Mouse (Mus musculus): ENCODE measurements at regions not wholly inside any gene's neighbourhood (a gene's known extent, or its start where the extent isn't known, plus 50 kb on each side); places are given as distances from the start of the nearest gene placed in this dataset.

DNA sequence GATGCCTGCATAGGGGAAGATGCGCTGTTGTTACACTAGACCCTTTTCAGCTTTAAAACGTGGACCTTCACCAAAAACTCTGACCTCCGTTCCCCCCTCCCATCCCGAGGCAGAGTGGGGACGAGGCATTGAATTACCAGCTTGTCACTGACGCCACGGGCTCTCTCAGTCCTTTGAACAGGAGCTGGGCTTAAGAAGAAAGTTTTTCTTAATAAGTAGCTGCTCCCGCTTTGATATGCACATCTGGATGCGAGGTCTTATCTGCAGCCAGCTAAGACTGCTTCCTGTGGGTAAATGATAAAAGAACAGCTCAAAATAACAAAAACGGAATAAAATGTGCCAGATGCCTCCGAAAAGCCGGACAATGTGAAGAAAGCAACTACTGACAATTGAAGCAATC, 70.9 kb upstream of the Sall4 start:
- Histone ChIP-seq H3K79me2 (ENCODE audit: control insufficient read depth, insufficient read depth, low read length) (no peaks in the 10 kb centered on the region), H3K9ac (ENCODE audit: low read depth, low read length) (no peak overlapping the region), H3K4me1 (ENCODE audit: control insufficient read depth, insufficient read depth, low read length) (no peaks in the 10 kb centered on the region), H3K36me3 (ENCODE audit: control insufficient read depth, insufficient read depth, low read length) (no peaks in the 10 kb centered on the region), H3K27ac (replicated peaks; ENCODE audit: insufficient read depth, low read depth, low read length) (no peak overlapping the region), H3K27me3 (ENCODE audit: control insufficient read depth, insufficient read depth, low read length) (peaks cover 10% of the 10 kb centered on the region; the same call in 1 of the 2 replicates), H3K4me3 (ENCODE audit: insufficient read depth, low read depth, low read length) (no peak overlapping the region)
- TF ChIP-seq CTCF (IDR thresholded peaks at IDR 0.05; ENCODE audit: low read depth, low read length): no peak
- no peak for TF ChIP-seq POLR2A (IDR thresholded peaks at IDR 0.05; ENCODE audit: extremely low read depth, insufficient read depth, low read length)
- WGBS: 48% methylated on average over 12 of the region's 12 CpGs
- DNase-seq (ENCODE audit: extremely low read depth, low read depth, low spot score): no peak

DNA sequence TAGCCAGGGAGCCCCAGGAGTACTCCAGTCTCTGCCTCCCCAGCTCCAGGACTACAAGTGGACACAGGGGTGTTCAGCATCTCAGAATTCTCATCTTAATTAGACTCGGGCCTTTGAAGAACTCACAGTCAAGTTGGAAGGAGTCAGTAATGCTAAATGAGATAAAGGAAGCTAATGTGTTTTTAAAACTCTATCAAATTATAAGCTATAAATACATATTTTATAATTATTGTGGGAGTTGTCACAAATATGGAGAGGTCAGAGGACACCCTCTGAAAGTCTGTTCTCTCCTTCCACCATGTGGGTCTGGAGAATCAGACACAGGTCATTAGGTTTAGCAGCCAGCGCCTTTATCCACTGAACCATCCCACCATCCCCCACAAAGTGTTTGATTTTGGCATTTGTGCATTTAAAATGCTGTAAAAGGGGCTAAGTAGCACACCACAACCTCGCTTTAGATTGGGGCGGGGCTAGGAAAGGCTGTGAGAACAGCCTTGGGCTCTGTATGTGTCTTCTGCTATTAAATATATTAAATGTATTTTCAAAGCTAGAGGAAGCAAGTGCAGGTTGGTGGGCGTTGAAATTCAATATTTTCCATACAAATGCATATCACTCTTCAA, 70.3 kb upstream of the Sall4 start:
- no peaks in the 10 kb centered on the region for H3K79me2 ChIP-seq (ENCODE audit: control insufficient read depth, insufficient read depth, low read length)

DNA sequence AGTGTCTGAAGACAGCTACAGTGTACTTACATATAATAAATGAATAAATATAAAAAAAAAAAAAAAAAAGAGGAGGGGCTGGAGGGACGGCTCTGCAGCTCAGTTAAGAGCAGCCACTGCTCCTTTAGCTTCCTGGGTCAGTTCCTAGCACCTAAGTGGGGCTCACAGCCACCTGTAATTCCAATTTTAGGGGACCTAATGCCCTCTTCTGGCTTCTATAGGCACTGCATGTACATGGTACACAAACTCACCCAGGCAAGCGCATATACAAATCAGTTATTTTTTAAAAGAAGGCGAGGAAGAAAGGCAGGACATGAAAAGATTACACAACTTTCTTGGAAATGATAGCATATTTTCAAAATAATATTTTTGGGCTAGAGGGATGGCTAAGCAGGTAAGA, 67.0 kb upstream of the Sall4 start:
- 95% methylated on average over 3 of the region's 3 CpGs for WGBS
- H3K36me3 ChIP-seq (ENCODE audit: control insufficient read depth, insufficient read depth, low read length): no peaks in the 10 kb centered on the region
- no peak overlapping the region for H3K27ac ChIP-seq (replicated peaks; ENCODE audit: insufficient read depth, low read depth, low read length)
- H3K79me2 ChIP-seq (ENCODE audit: control insufficient read depth, insufficient read depth, low read length): no peaks in the 10 kb centered on the region
- no peak overlapping the region for H3K4me3 ChIP-seq (ENCODE audit: insufficient read depth, low read depth, low read length)
- H3K27me3 ChIP-seq (ENCODE audit: control insufficient read depth, insufficient read depth, low read length): 0 out of 2 replicates have a peak, but pooled peaks cover 2% of the 10 kb centered on the region
- no peak overlapping the region for H3K9ac ChIP-seq (ENCODE audit: low read depth, low read length)
- H3K4me1 ChIP-seq (ENCODE audit: control insufficient read depth, insufficient read depth, low read length): no peaks in the 10 kb centered on the region
- no peak for TF ChIP-seq POLR2A (IDR thresholded peaks at IDR 0.05; ENCODE audit: extremely low read depth, insufficient read depth, low read length)
- no peak for DNase-seq (ENCODE audit: extremely low read depth, low read depth, low spot score)

More for the DNA sequence above, 70.3 kb upstream of the Sall4 start:
- no peak for DNase-seq (ENCODE audit: extremely low read depth, low read depth, low spot score)
- Histone ChIP-seq H3K4me3 (ENCODE audit: insufficient read depth, low read depth, low read length) (no peak overlapping the region), H3K27me3 (ENCODE audit: control insufficient read depth, insufficient read depth, low read length) (peaks cover 12% of the 10 kb centered on the region; the same call in 1 of the 2 replicates), H3K27ac (replicated peaks; ENCODE audit: insufficient read depth, low read depth, low read length) (no peak overlapping the region), H3K36me3 (ENCODE audit: control insufficient read depth, insufficient read depth, low read length) (no peaks in the 10 kb centered on the region), H3K4me1 (ENCODE audit: control insufficient read depth, insufficient read depth, low read length) (no peaks in the 10 kb centered on the region), H3K9ac (ENCODE audit: low read depth, low read length) (no peak overlapping the region)
- WGBS: 71% methylated on average over 5 of the region's 5 CpGs
- no peak for TF ChIP-seq CTCF (IDR thresholded peaks at IDR 0.05; ENCODE audit: low read depth, low read length)
- TF ChIP-seq POLR2A (IDR thresholded peaks at IDR 0.05; ENCODE audit: extremely low read depth, insufficient read depth, low read length): no peak

DNA sequence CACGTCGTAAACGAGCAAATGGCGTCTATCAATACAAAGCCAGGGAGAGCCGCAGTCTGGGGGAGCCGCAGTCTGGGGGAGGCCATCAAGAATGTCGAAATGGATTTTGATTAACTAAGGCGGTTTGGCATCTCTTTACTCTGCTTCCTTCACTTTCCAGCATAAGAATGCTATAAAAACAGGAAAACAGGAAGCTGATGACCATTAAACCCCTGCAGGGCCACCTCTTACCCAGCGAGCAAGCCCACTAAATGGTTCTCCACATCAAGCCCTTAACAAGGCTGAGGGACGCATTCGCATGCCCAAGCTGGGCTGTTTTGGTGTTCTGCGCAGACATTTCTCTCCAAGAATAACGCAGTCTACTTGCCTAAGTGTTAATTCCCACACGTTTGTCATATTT, 64.0 kb upstream of the Sall4 start:
- Histone ChIP-seq H3K27me3 (ENCODE audit: control insufficient read depth, insufficient read depth, low read length) (0 out of 2 replicates have a peak, but pooled peaks cover 2% of the 10 kb centered on the region), H3K27ac (replicated peaks; ENCODE audit: insufficient read depth, low read depth, low read length) (no peak overlapping the region), H3K79me2 (ENCODE audit: control insufficient read depth, insufficient read depth, low read length) (no peaks in the 10 kb centered on the region), H3K9ac (ENCODE audit: low read depth, low read length) (no peak overlapping the region), H3K4me1 (ENCODE audit: control insufficient read depth, insufficient read depth, low read length) (no peaks in the 10 kb centered on the region), H3K36me3 (ENCODE audit: control insufficient read depth, insufficient read depth, low read length) (no peaks in the 10 kb centered on the region), H3K4me3 (ENCODE audit: insufficient read depth, low read depth, low read length) (no peak overlapping the region)
- DNase-seq (ENCODE audit: extremely low read depth, low read depth, low spot score): no peak
- 71% methylated on average over 14 of the region's 14 CpGs for WGBS
- TF ChIP-seq CTCF (IDR thresholded peaks at IDR 0.05; ENCODE audit: low read depth, low read length) (no peak), POLR2A (IDR thresholded peaks at IDR 0.05; ENCODE audit: extremely low read depth, insufficient read depth, low read length) (no peak)

DNA sequence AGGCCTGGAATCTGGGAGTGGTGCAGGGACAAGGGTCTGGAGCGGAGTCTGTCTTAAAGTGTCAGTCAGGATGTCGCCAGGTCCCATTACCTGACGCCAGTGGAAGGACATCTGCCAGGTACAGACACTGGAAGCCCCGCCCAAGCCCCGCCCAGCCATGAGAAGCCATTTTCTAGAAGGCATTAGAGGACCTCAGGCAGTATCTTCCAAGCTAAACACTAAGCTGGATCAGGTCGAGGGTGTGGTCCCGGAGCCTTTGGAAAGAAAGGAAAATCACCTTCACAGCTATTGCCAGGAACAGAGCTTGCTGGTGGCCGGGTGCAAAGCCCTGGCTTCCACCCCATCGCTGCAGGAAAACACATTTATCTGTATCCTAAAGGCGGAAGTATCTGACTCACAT, 52.9 kb upstream of the Sall4 start:
- no peaks in the 10 kb centered on the region for H3K27me3 ChIP-seq (ENCODE audit: control insufficient read depth, insufficient read depth, low read length)
- no peak overlapping the region for H3K27ac ChIP-seq (replicated peaks; ENCODE audit: insufficient read depth, low read depth, low read length)
- WGBS: 68% methylated on average over 10 of the region's 10 CpGs
- no peak for DNase-seq (ENCODE audit: extremely low read depth, low read depth, low spot score)
- H3K9ac ChIP-seq (ENCODE audit: low read depth, low read length): no peak overlapping the region
- H3K36me3 ChIP-seq (ENCODE audit: control insufficient read depth, insufficient read depth, low read length): no peaks in the 10 kb centered on the region
- no peaks in the 10 kb centered on the region for H3K79me2 ChIP-seq (ENCODE audit: control insufficient read depth, insufficient read depth, low read length)
- H3K4me3 ChIP-seq (ENCODE audit: insufficient read depth, low read depth, low read length): no peak overlapping the region
- no peaks in the 10 kb centered on the region for H3K4me1 ChIP-seq (ENCODE audit: control insufficient read depth, insufficient read depth, low read length)
- no peak for TF ChIP-seq CTCF (IDR thresholded peaks at IDR 0.05; ENCODE audit: low read depth, low read length)
- no peak for TF ChIP-seq POLR2A (IDR thresholded peaks at IDR 0.05; ENCODE audit: extremely low read depth, insufficient read depth, low read length)
